Mouse (Mus musculus): ENCODE measurements around the gene Polg2. TPM values are rescaled to one million over a fixed set of nuclear protein-coding genes. Genes with fewer than 3 reads are reported as not detected.
A peak's percentile ranks its signal among the peaks of the same experiment; 100 is the strongest.
"Not testable (repeated sequence)": the region's sequence is repeated elsewhere in the genome, so short reads cannot be mapped to it uniquely, and the experiment has no call there.

Polg2 gene
- total RNA-seq, 2 experiments from 2014 or later, result 3.8 to 4.1 TPM

DNA sequence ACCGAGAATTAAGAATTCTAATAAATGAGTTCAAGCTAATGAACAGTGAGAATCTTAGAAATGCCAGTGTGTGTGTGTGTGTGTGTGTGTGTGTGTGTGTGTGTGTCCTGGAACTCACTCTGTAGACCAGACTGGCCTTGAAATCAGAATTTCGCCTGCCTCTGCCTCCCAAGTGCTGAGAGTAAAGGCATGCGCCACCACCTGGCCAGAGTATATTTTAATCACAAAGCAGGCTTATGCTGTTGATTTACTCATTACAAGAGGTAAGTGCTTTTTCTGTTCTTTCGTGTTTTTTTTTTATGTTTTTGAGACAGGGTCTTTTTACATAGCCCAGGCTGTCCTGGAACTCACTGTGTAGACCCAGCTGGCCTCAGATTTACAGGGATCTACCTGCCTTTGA, 14.5 kb upstream of the Polg2 start:
- DNase-seq, result no peak
- intact Hi-C loops (cut with DNase I), result no loop called here

DNA sequence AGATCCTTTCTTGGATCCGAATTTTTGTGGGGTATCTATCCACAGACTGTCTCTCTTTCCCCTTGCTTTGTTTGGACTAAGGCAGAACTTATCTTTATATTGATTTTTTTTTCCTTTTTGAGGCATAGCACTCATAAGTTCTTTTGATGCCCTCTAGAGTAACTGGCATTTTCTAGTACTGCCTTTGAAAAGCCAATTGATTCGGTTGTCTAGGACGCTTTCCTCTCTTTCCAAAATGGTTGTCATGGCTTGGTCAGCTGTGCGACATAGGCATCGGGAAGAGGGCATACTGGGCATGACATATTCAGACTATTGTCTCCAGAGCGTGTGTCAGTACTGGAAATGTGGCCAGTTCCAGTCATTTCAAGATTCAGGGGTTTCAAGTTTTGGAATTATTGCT, 10.3 kb upstream of the Polg2 start:
- intact Hi-C loops (cut with DNase I), result loop anchor here (5.0 kb wide), 2 partner anchors 188 to 208 kb away; partner anchors contain the start of gene Kpna2
- DNase-seq, result no peak

DNA sequence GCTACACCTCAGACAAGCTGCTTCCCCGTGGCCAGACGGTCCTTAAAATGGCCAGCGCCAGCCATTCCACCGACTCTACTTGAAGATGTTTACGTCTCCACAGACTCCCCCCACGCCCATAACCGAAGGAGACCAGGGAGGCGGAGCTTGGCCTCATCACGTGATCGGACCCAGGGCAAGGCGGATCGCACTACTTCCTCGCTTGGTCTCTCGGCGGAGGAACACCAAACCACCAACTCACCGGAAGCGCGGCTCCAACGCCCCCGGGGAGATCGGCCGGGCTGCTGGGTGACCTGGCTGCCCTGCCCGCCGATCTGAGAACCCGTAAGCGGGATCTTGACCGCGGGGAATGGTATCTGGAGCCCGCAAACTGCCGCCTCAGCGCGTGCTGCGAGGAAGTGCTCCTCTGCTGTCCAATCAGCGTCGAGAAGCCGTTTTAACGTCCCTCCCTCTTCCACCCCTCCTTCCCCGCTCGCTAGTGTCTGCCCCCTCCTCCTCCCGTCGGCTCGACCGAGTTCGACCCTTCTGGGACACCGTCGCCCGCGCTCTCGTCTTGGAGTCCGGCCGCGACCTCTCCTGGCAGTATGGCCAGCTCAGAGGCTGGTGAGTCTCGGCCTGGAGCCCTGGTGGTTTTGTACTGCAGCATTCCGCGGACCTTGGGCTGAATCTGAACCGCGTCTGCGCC, 9.6 kb upstream of the Polg2 start, which contains the start of the genes Ddx5 and Cep95:
Ddx5 (minus strand) TSS at position 411 of the 685 bp plus-strand sequence.
Cep95 (plus strand) TSS at position 478 of the 685 bp plus-strand sequence.
- DNase-seq, result peak; percentile 94 to 95
- intact Hi-C loops (cut with DNase I), result loop anchor here (5.0 kb wide), 2 partner anchors 188 to 208 kb away; partner anchors contain the start of gene Kpna2

DNA sequence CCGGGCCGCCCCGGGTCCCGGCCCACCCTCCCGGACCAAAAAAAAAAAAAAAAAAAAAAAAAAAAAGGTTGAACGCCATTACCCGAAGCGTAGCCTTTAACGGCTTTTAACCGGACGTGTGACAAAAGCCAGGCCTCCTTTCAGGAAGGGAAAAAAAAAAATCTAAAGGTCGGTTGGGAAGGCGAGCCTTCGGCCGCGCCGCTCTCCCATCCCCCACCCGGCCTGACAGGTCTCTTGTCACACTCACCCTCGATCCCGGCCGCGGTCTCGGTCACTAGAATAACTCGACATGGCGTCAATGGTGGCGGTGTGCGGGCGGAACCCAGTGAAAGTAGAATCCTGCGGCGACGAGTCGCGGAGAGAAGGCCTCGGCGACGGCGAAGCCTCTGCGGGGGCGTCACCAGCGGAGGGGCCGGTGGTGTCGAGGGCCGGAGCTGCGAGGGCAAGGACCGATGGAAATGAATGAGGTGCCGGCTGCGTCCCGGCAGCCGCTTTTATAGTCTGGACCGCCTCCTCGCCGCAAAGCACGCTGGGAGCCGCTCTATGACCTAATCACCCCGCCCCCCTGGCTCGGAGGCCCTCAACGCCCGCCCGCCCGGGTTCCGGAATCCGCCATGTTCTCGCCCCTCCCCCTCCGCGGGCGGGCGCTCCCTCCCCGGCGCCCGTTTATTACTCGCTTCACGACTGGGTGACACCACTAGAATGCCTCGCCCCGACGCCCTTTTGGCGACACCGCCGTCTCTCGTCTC, 8.9 kb upstream of the Polg2 start:
- intact Hi-C loops (cut with DNase I), result loop anchor here (5.0 kb wide), 2 partner anchors 189 to 209 kb away; partner anchors contain the start of gene Kpna2
- peak; percentile 99 to 100 for DNase-seq

DNA sequence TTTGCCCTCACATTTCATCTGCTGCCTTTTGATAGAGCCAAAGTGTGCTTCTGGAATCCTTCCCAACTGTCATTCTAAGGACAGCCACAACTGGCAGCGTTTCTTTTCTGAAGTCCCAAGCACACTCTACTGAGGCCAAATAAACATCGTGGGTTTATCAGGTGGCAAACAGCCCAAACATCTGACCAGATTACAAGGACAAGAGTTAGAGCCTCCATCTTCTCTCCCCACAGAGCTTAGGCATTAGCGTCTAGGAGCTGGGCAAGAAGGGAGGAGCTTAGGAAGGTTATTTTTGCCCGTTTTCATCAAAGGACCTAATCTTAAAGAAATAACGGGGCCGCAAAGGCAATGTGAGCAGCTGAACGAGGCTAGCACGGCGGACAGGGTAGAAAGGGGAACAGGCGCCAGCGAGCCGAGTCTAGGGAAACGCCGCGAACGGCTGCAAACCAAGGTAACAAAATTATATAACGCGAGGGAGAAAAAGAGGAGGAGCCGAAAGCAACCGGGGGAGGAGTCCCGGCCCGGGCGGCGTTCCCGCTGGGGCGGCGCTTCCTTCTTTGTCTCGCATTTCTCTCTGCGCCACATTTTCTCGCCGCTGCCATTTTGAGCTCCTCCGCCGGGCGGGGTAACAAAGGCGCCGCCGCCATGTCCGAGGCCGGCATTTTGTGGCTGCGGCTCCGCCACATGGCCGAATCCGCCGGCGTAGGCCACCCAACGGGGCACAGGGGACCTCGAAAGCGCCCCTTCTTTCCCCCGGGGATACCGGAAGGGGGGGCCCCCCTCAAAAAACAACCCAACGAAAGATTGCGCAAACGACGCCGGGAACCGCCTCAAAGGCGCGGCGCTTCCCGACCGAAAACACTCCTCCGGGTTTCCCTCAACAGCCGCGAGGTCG, 8.0 kb upstream of the Polg2 start:
- DNase-seq, result peak; percentile 94
- intact Hi-C loops (cut with DNase I), result loop anchor here (5.0 kb wide), 2 partner anchors 190 to 210 kb away; partner anchors contain the start of gene Kpna2

DNA sequence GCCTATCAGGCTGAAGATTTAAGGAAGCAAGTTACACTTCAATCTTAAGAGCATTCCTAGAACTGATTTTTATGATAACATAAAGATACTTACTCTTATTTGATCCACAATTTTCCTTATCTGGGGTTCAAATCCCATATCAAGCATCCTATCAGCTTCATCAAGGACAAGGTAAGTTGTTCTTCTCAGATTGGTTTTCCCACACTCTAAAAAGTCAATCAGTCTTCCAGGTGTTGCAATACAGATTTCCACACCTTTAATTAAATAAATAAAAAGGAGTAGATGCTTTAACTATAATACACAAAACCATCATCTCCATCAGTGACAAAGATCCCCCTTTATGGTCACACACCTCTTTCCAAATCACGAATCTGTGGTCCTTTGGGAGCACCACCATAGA, 5.7 kb upstream of the Polg2 start:
- intact Hi-C loops (cut with DNase I), result loop anchor here (5.0 kb wide), 2 partner anchors 192 to 212 kb away; partner anchors contain the start of gene Kpna2
- DNase-seq, result no peak

DNA sequence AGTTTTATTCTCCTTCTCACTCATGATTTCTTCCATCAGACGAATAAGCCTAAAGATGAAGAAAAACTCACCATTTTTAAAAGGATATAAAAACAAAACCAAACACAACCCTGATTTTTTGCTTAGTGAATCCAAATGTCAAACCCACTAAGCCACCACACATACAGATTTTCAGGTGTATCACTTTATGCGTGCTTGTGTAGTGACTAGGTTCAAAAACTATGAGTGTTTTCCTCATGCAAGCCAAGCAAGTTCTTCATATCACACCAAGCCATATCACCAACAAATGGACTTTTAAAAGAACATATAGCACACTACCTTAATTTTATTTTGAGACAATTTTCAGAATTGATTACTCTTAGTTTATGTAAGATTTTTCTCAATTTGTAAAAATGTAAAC, 5.1 kb upstream of the Polg2 start:
- no peak for DNase-seq
- intact Hi-C loops (cut with DNase I), result no loop called here

DNA sequence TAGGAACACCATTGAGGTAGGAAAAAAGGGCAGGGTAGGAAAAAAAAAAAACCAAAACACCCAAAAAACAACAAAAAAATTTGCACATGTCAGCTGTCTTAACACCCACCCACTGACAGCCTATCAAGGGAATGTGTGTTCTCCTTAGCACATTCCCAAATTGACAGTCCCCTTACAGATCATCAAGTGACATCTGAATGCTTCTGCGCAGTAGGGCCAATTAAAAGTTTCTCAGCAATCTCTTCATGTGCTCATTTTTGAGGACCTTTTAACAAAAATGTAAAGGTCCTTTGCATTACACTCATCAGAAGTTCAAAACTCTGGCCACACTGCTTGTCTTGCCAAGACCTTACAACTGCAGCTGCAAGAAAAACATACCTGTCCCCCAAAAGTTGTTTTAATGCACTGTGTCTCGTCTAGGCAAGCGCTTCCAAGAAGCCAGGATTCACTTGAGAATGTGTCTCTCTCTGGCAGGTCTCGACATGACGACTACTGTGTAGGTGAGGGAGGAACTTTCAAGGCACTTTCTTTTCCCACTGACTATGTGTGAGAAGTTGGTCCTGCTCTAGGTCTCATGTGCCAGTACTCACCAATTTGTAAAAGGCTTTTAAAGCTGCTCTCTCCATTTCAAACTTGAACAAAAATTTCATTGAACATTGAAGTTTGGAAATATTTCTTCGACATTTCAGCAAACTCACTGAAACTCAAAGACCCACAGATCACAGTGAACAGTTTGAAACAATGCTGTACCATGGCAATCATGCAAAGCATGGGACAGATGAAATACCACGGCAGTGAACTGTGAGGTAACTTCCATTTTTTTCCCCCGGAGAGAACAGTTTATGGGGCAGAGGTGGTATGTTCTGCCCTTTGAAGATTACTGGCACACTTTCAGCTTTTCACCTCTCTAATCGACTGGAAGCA, 3.8 kb upstream of the Polg2 start:
- intact Hi-C loops (cut with DNase I), result no loop called here
- no peak for DNase-seq

DNA sequence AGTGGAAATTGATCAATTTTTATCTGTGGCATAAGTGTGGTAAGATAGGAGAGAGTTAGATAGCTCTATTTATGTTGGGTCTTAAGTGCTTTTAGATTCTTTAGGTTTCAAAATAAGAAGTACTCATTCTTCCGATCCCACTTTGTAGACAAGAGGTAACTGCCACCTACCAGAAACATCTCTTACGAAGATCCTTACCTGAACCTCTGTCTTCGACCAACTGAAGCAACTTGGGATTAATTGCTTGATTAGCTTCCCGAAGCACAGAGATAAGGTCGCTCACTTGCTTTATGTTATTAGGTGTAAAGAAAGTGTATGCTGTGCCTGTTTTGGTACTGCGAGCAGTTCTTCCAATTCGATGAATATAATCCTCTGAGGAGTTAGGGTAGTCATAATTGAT, 2.9 kb upstream of the Polg2 start:
- DNase-seq; intact Hi-C loops (cut with DNase I): not testable (repeated sequence)

DNA sequence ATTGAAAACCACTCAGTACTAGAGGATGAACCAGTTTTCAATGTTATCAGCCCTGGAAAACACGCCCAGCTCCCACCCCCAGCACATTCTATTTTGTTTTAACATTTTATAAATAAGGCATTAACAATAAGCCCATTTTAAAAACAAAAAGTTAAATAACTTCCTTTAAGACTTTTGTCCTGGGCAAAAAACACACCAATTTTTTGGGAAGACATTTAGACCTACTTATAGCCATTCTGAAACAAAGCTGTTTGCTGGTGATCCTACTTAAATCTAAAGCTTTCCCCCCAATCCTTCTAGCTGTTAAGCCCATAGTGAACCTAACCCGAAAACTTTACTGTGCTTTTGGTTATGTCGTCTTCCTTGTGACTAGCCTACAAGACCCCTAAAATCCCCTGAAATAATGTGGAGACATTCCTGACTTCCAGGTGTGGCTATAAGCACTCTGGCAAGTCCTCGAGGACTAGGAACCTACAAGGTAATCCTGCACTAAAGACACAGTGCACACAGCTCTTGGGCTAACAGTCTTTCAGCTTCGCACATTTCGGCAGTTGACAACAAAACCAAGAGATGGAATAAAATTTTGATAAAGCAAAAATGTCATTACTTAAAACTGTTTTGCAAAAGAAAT, 1.4 kb upstream of the Polg2 start:
- no peak for DNase-seq
- intact Hi-C loops (cut with DNase I), result no loop called here

DNA sequence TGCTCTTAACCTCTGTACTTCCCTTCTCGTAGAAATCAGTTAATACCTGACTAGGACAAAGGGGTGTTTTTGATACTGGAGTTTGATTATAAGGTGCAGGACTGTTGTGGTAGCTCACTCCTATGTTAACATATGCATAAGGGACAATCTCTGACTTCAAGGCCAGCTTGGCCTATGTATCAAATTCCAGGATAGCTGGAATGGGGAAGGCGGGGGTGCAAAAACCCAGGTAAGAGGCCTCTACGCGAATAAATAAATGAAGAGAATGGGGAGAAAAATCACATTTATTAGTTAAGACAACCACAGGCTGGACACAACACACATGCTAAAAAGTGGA, 720 bp upstream of the Polg2 start:
- intact Hi-C loops (cut with DNase I), result no loop called here
- DNase-seq, result no peak

DNA sequence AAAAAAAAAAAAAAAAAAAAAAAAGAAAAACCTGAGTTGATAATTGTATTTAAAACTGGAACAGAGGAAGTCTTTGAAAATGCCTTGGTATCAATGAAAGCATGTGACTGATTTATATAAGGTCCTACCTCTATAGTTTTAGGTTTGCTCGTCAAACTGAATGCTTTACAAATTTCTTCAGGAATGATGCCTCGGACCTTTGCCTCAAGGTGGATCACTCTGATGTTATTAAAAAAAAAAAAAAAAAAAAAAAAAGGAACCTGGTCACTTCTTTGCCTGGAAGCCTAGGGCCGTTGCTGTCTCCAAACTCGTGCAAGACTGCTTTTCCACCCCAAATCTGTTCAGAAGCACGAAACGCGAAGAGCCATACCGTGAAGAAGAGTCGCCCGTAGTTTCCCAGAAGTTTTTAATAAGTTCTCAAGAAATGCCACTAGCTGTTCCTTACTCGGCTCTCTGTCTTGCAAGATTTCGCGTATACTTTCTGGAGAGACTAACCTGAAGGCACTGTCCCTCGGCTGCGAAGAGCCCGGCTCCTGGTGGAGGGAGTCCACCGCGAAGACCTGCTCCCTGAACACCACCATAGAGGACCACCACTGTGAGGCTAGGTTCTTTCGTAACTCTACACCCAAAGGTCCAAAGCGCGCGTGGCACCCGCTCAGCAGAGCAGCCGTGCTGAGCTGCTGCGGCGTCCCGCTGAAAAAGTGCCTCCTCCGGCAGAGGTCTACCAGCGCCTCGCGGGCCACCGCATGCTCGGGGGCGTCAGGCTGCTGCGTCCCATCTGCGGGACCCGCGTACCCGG, 549 bp downstream of the Polg2 start:
- DNase-seq, result no peak
- intact Hi-C loops (cut with DNase I), result no loop called here

DNA sequence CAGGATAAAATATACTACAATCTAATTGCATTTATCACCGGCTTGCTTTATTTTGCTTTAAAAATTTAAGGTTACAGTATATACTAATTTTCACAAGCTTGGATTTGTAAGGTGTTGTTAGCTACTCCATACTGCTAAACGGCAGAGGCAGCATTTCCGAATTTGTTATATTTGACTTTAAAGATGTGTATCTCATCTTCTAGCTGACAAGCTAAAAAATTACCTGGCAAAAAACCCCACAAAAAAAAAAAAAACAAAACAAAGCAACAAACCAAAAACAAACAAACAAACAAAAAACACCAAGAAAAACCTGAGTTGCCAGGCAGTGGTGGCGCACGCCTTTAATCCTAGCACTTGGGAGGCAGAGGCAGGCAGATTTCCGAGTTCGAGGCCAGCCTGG, 1.2 kb downstream of the Polg2 start:
- DNase-seq, result no peak
- intact Hi-C loops (cut with DNase I), result no loop called here

DNA sequence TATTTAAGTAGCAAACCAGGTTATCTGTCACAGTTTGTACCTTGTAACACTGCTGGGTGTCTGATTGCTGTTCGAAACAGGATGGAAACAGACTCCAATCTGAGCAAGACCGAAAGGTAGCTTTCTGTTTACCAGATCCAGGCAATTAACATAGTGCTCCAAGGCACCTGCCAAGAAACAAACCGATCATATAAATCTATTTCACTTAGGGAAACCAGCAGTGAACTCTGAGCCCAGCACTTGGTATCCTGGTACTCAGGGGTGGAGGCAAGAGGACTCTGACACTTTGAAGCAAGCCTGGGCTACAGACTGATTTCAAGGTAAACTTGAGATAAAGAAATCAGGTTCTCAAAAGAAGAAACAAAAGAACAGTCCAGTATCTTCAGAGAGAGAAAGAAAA, 1.9 kb downstream of the Polg2 start:
- no peak for DNase-seq
- intact Hi-C loops (cut with DNase I), result no loop called here

DNA sequence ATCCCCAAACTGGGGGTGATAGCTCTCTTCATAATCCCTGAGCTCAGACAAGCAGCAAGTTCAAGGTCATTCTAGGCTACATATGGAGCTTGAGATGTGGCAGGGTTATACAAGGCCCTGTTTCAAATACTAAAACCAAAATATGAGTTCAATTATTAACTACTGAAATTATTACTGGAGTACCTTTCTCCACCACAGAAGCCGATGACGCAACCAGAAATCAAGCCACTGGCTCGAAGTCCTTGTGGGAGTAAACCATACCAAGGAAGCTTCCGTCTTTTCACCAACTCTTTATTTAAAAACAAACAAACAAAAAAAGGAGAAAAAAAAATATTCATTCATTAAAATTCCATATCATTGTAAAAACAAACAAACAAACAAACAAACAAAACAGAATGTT, 2.4 kb downstream of the Polg2 start:
- no peak for DNase-seq
- intact Hi-C loops (cut with DNase I), result no loop called here

DNA sequence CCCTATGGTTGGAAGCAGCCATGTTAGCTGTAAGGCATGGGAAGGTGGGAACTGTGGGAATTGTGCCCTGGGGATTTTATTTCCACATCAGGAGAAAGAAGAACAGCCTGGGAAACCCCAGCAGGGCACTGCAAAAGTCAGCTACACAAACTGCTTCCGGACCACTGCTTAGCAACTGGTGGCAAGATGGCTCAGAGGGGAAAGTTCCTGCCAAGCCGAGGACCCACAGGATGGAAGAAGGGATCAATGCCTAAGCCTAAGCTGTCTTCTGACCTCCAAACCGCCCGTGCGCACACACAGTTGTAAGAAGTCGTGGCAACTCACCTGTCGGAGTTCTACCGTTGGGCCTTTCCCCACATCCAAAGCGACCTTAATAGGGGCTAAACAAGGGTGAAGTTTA, 6.3 kb downstream of the Polg2 start:
- intact Hi-C loops (cut with DNase I), result no loop called here
- no peak for DNase-seq

DNA sequence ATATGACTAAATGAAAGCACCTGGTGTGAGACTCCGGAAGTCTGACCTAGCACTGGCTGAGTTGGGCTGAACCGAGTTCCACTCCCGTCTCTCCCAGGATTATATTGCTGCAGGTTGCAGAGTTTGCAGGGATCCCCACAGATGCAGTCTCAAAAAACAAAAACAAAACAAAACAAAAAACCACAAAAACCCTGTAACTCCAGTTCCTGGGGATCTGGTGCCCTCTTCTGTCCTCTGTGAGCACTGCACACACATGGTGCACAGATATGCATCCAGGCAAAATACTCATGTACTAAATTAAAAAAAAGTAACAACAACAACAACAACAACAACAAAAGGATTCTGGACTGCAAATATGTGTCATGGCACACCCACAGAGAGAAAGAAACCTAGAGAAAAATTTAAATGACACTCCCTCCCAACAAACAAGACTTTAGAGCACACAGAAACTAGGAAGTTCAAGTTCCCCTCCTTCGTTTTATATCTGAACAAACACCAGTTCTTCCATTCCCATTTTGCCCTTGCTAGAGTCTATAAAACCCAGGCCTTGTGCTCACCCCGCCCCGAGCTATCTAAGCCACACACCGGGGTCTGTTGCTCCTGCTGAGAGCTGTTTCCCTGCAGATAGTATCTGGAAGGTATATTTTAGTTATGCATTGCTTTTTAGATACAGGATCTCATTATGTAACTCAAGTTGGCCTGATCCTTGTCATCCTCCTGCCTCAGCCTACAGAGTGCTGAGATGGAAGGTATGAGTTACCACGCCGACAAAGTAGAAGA, 9.0 kb downstream of the Polg2 start:
- no peak for DNase-seq
- intact Hi-C loops (cut with DNase I), result no loop called here

DNA sequence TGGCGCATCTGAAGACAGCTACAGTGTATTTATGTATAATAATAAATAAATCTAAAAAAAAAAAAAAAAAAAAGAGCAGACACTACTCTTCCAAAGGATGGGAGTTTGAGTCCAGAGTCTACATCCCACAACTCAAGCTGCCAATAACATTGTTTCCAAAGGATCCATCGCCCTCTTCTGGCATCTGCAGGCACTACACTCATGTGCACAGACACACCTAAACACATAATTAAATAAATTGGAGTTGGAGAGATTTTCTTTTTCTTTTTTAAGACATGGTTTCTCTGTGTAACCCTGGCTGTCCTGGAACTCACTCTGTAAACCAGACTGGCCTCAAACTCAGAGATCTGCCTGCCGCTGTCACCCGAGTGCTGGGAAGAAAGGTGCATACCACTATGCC, 11.8 kb downstream of the Polg2 start:
- intact Hi-C loops (cut with DNase I), result no loop called here
- DNase-seq, result no peak

Data from heart, postnatal 14 days (tissue).